Mouse (Mus musculus) stomach, embryonic 15.5 days (tissue): ENCODE data around the gene Kcnf1. TPM values are rescaled to one million over a fixed set of nuclear protein-coding genes. Genes with fewer than 3 reads are reported as not detected.
"Not testable (repeated sequence)": the region's sequence is repeated elsewhere in the genome, so short reads cannot be mapped to it uniquely, and the experiment has no call there.

Source experiments
- ATAC-seq: fragments of 200-750 bp; cut with Nextera tagmentation; 2 replicates; pipeline ENCODE4 v1.8.0; 2017; ENCODE audit warnings: low read depth, moderate number of reproducible peaks, moderate TSS enrichment; ENCODE audit not compliant: insufficient read depth, low FRiP score
- H3K27ac ChIP-seq: fragments of 300-500 bp; sonication (generic); 2 replicates; pipeline ENCODE4 v1.5.1; 2015; ENCODE audit warnings: mild to moderate bottlenecking, inconsistent platforms
- H3K27me3 ChIP-seq: fragments of 300-500 bp; sonication (generic); replicated peaks from 2 replicates; pipeline ENCODE4 v1.6.1; 2015; ENCODE audit warnings: inconsistent platforms
- H3K36me3 ChIP-seq: fragments of 300-500 bp; sonication (generic); 2 replicates; pipeline ENCODE4 v1.6.1; 2015; ENCODE audit warnings: inconsistent platforms
- H3K4me1 ChIP-seq: fragments of 300-500 bp; sonication (generic); 2 replicates; pipeline ENCODE4 v1.6.1; 2015; ENCODE audit warnings: inconsistent platforms
- H3K4me2 ChIP-seq: fragments of 300-500 bp; sonication (generic); 2 replicates; pipeline ENCODE4 v1.6.1; 2015; ENCODE audit warnings: mild to moderate bottlenecking, inconsistent platforms
- H3K4me3 ChIP-seq: fragments of 300-500 bp; sonication (generic); replicated peaks from 2 replicates; pipeline ENCODE4 v1.5.1; 2015; ENCODE audit warnings: inconsistent platforms
- H3K9ac ChIP-seq: fragments of 300-500 bp; sonication (generic); 2 replicates; pipeline ENCODE4 v1.6.1; 2015; ENCODE audit warnings: inconsistent platforms
- H3K9me3 ChIP-seq: fragments of 300-500 bp; sonication (generic); 2 replicates; pipeline ENCODE4 v1.6.1; 2016; ENCODE audit warnings: inconsistent platforms
- WGBS: fragments of 180-500 bp; shearing (Covaris S2); methylation state at CpG from one replicate; pipeline ENCODE4 v1.1.7; 2015; 5-methylcytosine and 5-hydroxymethylcytosine counted together
- polyA plus RNA-seq: library from polyadenylated mRNA; unstranded; fragments of >200 nt; fragmentation: Nextera tagmentation; extraction: Ambion mirVana; gene quantifications from 2 replicates; pipeline ENCODE4 v1.2.1, GENCODE M21; 2015

Kcnf1 gene
- polyA plus RNA-seq, 1 experiment from 2014 or later, result 0.40 TPM

- H3K4me2 ChIP-seq, result no peak overlapping the region
- no peaks in the 10 kb centered on the region for H3K36me3 ChIP-seq
- no peaks in the 10 kb centered on the region for H3K9me3 ChIP-seq
- H3K27ac ChIP-seq, result no peak overlapping the region
- 71% methylated on average over 1 of the region's 1 CpGs for WGBS
- no peak overlapping the region for H3K9ac ChIP-seq
- no peaks in the 10 kb centered on the region for H3K27me3 ChIP-seq
- H3K4me3 ChIP-seq, result no peak overlapping the region
- no peak for ATAC-seq
- H3K4me1 ChIP-seq, result no peaks in the 10 kb centered on the region
Observed at GRCm38 (mm10) chr12:17155781-17156180, 20.9 kb downstream of the Kcnf1 start.

GRCm38 (mm10) chr12:17152840-17153239 lies 23.8 kb downstream of the Kcnf1 start:
- Histone ChIP-seq H3K9ac (no peak overlapping the region), H3K4me1 (no peaks in the 10 kb centered on the region), H3K36me3 (no peaks in the 10 kb centered on the region), H3K4me2 (no peak overlapping the region), H3K27me3 (no peaks in the 10 kb centered on the region), H3K9me3 (no peaks in the 10 kb centered on the region), H3K27ac (no peak overlapping the region), H3K4me3 (no peak overlapping the region)
- 71% methylated on average over 7 of the region's 7 CpGs for WGBS
- ATAC-seq, result no peak

DNA sequence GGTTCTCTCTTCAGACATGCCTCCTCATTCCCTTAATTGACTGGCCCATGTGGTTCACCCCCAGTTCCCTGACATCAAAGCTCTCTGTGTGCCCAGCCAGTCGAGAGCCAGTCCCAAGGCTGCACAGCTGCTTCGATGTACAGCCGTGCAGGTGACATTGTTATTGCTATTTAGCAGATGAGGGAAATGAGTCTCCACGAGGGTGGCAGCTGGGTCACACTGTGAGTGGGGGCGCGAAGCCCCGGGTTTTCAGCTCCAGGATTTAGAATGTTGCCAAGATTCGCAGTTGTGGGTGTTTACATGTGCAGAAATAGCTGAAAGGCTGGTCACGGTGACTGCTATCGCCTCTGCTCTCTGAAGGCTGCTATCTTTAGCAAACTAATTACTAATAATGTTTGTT lies 27.8 kb downstream of the Kcnf1 start:
- Histone ChIP-seq H3K4me2 (no peak overlapping the region), H3K4me1 (no peaks in the 10 kb centered on the region), H3K4me3 (no peak overlapping the region), H3K27me3 (no peaks in the 10 kb centered on the region), H3K9ac (no peak overlapping the region), H3K27ac (no peak overlapping the region), H3K9me3 (no peaks in the 10 kb centered on the region), H3K36me3 (no peaks in the 10 kb centered on the region)
- WGBS, result 41% methylated on average over 10 of the region's 10 CpGs
- no peak for ATAC-seq

DNA sequence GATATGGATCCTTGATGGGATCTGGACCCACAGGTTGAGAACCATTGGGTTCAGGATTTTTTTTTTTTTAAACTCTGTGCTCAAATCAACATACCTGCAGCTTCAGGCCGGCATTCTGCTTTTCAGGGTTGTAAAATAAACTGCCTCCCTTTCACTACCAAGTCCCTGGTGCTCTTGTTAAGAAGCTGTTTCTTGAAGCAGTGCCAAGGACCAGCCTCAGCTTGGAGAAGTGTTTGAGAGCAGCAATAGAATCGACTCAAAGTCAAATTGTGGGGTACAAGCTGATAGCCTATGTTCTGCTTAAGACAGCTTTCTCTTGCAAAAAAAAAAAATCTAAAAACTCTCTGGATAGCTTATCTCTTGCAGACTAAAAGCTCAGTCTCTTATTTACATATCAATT lies 34.9 kb downstream of the Kcnf1 start:
- H3K4me1 ChIP-seq, result no peaks in the 10 kb centered on the region
- no peak overlapping the region for H3K9ac ChIP-seq
- no peak overlapping the region for H3K27ac ChIP-seq
- no peaks in the 10 kb centered on the region for H3K27me3 ChIP-seq
- WGBS, result 39% methylated on average over 2 of the region's 2 CpGs
- no peaks in the 10 kb centered on the region for H3K36me3 ChIP-seq
- ATAC-seq, result no peak
- H3K4me3 ChIP-seq, result no peak overlapping the region
- no peak overlapping the region for H3K4me2 ChIP-seq
- H3K9me3 ChIP-seq, result no peaks in the 10 kb centered on the region

- WGBS, result 77% methylated on average over 3 of the region's 3 CpGs
- Histone ChIP-seq H3K9ac (no peak overlapping the region), H3K9me3 (no peaks in the 10 kb centered on the region), H3K4me2 (no peak overlapping the region), H3K36me3 (no peaks in the 10 kb centered on the region), H3K27me3 (no peaks in the 10 kb centered on the region), H3K4me1 (no peaks in the 10 kb centered on the region), H3K27ac (no peak overlapping the region), H3K4me3 (no peak overlapping the region)
- ATAC-seq, result no peak
Observed at GRCm38 (mm10) chr12:17140436-17140835, 36.3 kb downstream of the Kcnf1 start.

DNA sequence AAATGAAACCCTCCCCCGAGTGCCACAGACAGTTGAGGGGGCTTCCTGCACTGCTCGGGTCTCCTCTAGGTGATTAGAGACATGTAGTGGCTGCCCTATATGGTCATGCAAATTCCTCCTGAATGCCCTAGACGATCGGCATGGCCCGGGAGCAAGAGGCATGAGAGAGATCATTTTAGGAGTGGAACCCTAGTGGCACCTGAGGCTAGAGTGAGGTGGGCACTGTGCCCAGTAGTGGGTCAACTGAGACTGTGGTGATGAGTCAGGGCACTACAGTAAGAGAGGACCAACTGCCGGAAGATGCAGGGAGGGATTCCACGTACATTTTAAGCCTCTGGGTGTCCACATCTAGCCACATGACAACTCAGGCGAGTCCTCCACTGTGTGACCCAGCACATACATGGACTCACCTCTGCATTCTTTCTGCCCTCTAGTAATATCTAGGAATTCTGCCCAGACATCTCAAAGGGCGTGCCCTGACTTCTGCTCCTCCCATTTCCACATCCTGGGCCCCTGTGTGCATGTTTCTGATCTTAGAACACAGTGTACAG lies 42.1 kb downstream of the Kcnf1 start:
- H3K9ac ChIP-seq, result no peak overlapping the region
- H3K4me3 ChIP-seq, result no peak overlapping the region
- H3K9me3 ChIP-seq, result no peaks in the 10 kb centered on the region
- H3K4me1 ChIP-seq, result no peaks in the 10 kb centered on the region
- H3K36me3 ChIP-seq, result no peaks in the 10 kb centered on the region
- 68% methylated on average over 9 of the region's 9 CpGs for WGBS
- no peak overlapping the region for H3K4me2 ChIP-seq
- H3K27ac ChIP-seq, result no peak overlapping the region
- H3K27me3 ChIP-seq, result no peaks in the 10 kb centered on the region
- ATAC-seq, result no peak

DNA sequence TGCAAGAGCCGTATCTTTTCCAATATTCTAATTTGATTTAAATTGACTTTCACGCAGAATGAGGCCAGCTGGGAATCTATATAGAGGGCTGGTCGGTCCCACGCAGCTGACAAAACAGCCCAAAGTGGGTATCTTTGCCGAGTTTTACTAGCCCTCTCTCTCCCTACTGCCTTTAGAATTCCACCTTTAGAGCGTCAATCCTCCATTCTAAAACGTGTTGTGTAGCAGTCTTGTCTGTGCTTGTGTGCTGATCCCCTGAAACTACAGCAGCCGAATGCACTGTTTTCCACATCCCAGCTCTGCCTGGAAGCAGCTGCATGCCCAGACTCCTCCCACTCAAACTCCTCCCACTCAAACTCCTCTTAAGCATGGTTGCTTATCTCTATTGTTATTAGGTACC lies 44.4 kb downstream of the Kcnf1 start:
- WGBS, result 71% methylated on average over 8 of the region's 8 CpGs
- H3K9me3 ChIP-seq, result no peaks in the 10 kb centered on the region
- no peak overlapping the region for H3K4me2 ChIP-seq
- H3K4me1 ChIP-seq, result no peaks in the 10 kb centered on the region
- no peak for ATAC-seq
- H3K36me3 ChIP-seq, result no peaks in the 10 kb centered on the region
- H3K4me3 ChIP-seq, result no peak overlapping the region
- no peak overlapping the region for H3K27ac ChIP-seq
- no peak overlapping the region for H3K9ac ChIP-seq
- no peaks in the 10 kb centered on the region for H3K27me3 ChIP-seq

DNA sequence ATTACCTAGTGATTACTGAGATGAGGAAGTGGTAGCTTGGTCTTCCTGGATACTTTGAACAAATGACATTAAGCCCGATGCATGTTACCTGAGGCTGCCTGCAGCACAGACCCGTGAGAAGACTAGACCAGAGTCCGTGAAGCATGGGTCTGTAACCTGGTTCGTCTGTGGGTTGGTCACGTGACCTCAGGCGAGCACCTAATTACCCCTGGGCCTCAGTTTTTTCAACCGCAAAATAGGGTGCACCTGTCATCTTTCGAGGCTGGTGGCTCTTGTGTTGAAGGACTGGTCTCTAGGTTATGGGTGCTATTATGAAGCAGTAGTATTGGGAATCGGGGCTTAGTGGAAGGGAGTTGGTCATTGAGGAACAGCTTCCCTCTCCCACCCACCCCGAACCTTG lies 45.1 kb downstream of the Kcnf1 start:
- H3K4me1 ChIP-seq, result no peaks in the 10 kb centered on the region
- H3K9ac ChIP-seq, result no peak overlapping the region
- no peak overlapping the region for H3K4me3 ChIP-seq
- H3K36me3 ChIP-seq, result no peaks in the 10 kb centered on the region
- H3K27me3 ChIP-seq, result no peaks in the 10 kb centered on the region
- no peak for ATAC-seq
- WGBS, result 87% methylated on average over 10 of the region's 10 CpGs
- H3K4me2 ChIP-seq, result no peak overlapping the region
- no peak overlapping the region for H3K27ac ChIP-seq
- no peaks in the 10 kb centered on the region for H3K9me3 ChIP-seq

DNA sequence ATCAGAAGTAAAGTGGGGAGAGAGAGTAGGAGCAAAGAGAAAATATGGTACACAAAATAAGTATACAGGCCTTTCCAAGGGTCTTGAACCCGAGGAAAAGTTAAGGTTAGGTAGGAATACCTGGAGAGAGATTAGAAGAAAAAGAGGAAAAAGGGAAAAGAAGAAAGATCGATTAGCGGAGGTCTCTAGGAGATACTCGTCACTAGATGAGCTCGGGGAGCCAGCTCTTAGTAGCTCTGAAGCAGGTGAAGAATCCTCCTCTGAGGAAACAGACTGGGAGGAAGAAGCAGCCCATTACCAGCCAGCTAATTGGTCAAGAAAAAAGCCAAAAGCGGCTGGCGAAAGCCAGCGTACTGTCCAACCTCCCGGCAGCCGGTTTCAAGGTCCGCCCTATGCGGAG lies 53.8 kb downstream of the Kcnf1 start:
- WGBS, result 94% methylated on average over 8 of the region's 12 CpGs
- not testable (repeated sequence) for H3K4me2 ChIP-seq, H3K9ac ChIP-seq, H3K36me3 ChIP-seq, H3K9me3 ChIP-seq, H3K27me3 ChIP-seq, H3K27ac ChIP-seq, H3K4me3 ChIP-seq, H3K4me1 ChIP-seq, ATAC-seq

Other genes with a start within 250 kb of the Kcnf1 start
- gene Pqlc3, start 176.5 kb downstream of the Kcnf1 start, polyA plus RNA-seq, result 10.5 and 10.7 TPM in 2 replicates
- 0.14 and 0.27 TPM in 2 replicates for gene 2410004P03Rik, start 165.2 kb downstream of the Kcnf1 start, polyA plus RNA-seq
- 649 and 673 TPM in 2 replicates for gene Pdia6, start 89.7 kb upstream of the Kcnf1 start, polyA plus RNA-seq
- gene Atp6v1c2, start 152.5 kb upstream of the Kcnf1 start, polyA plus RNA-seq, result 0.37 and 0.40 TPM in 2 replicates
- gene Nol10, start 171.6 kb upstream of the Kcnf1 start, polyA plus RNA-seq, result 17.8 and 20.1 TPM in 2 replicates